Mouse (Mus musculus) lung, embryonic 15.5 days (tissue): ENCODE results near the gene Emc1. TPM values are rescaled to one million over a fixed set of nuclear protein-coding genes. Genes with fewer than 3 reads are reported as not detected.

ENCODE experiments used
- ATAC-seq: fragments of 200-750 bp; cut with Nextera tagmentation; 2 replicates; pipeline ENCODE4 v1.8.0; 2017; ENCODE audit warnings: moderate number of reproducible peaks, borderline replicate concordance; ENCODE audit not compliant: low FRiP score, low TSS enrichment; ENCODE audit errors: extremely low read depth
- H3K27ac ChIP-seq: fragments of 300-500 bp; sonication (generic); 2 replicates; pipeline ENCODE4 v1.5.1; 2015; ENCODE audit warnings: moderate library complexity, mild to moderate bottlenecking, inconsistent platforms
- H3K27me3 ChIP-seq: fragments of 300-500 bp; sonication (generic); 2 replicates; pipeline ENCODE4 v1.6.1; 2015; ENCODE audit warnings: inconsistent platforms
- H3K36me3 ChIP-seq: fragments of 300-500 bp; sonication (generic); 2 replicates; pipeline ENCODE4 v1.6.1; 2015; ENCODE audit warnings: inconsistent platforms
- H3K4me1 ChIP-seq: fragments of 300-500 bp; sonication (generic); 2 replicates; pipeline ENCODE4 v1.6.1; 2015; ENCODE audit warnings: inconsistent platforms
- H3K4me2 ChIP-seq: fragments of 300-500 bp; sonication (generic); 2 replicates; pipeline ENCODE4 v1.6.1; 2015; ENCODE audit warnings: inconsistent platforms, mild to moderate bottlenecking, moderate library complexity
- H3K4me3 ChIP-seq: fragments of 300-500 bp; sonication (generic); 2 replicates; pipeline ENCODE4 v1.5.1; 2015; ENCODE audit warnings: mild to moderate bottlenecking, inconsistent platforms
- H3K9ac ChIP-seq: fragments of 300-500 bp; sonication (generic); 2 replicates; pipeline ENCODE4 v1.6.1; 2015; ENCODE audit warnings: inconsistent platforms
- H3K9me3 ChIP-seq: fragments of 300-500 bp; sonication (generic); 2 replicates; pipeline ENCODE4 v1.6.1; 2016; ENCODE audit warnings: inconsistent platforms
- WGBS: fragments of 180-500 bp; shearing (Covaris S2); methylation state at CpG from one replicate; pipeline ENCODE4 v1.1.7; 2015; 5-methylcytosine and 5-hydroxymethylcytosine counted together
- polyA plus RNA-seq: library from polyadenylated mRNA; unstranded; fragments of >200 nt; fragmentation: Nextera tagmentation; extraction: Ambion mirVana; gene quantifications from 2 replicates; pipeline ENCODE4 v1.2.1, GENCODE M21; 2015

The Emc1 gene
- polyA plus RNA-seq, 1 experiment from 2014 or later = 33.6 TPM

- H3K4me3 ChIP-seq = no peak overlapping the region
- no peak overlapping the region for H3K27ac ChIP-seq
- H3K9me3 ChIP-seq = no peaks in the 10 kb centered on the region
- no peak for ATAC-seq
- H3K4me1 ChIP-seq = 0 out of 2 replicates have a peak, but pooled peaks cover 12% of the 10 kb centered on the region
- peaks cover 23% of the 10 kb centered on the region for H3K27me3 ChIP-seq
- H3K4me2 ChIP-seq = no peak overlapping the region
- 27% methylated on average over 7 of the region's 9 CpGs for WGBS
- no peaks in the 10 kb centered on the region for H3K36me3 ChIP-seq
- H3K9ac ChIP-seq = no peak overlapping the region
These were observed 17.6 kb upstream of the Emc1 start for GRCm38 (mm10) chr4:139334631-139335295.

GRCm38 (mm10) chr4:139335507-139335906 is 16.9 kb upstream of the Emc1 start:
- no peak overlapping the region for H3K9ac ChIP-seq
- 0 out of 2 replicates have a peak, but pooled peaks have one; percentile 13 for ATAC-seq
- no peak overlapping the region for H3K27ac ChIP-seq
- peaks cover 23% of the 10 kb centered on the region for H3K27me3 ChIP-seq
- no peak overlapping the region for H3K4me2 ChIP-seq
- no peaks in the 10 kb centered on the region for H3K36me3 ChIP-seq
- 0 out of 2 replicates have a peak, but pooled peaks cover 12% of the 10 kb centered on the region for H3K4me1 ChIP-seq
- no peak overlapping the region for H3K4me3 ChIP-seq
- 34% methylated on average over 7 of the region's 7 CpGs for WGBS
- H3K9me3 ChIP-seq = no peaks in the 10 kb centered on the region

GRCm38 (mm10) chr4:139336822-139337483 is 15.4 kb upstream of the Emc1 start:
- peak overlapping the region; percentile 19 for H3K4me3 ChIP-seq
- no peak for ATAC-seq

GRCm38 (mm10) chr4:139338145-139338544 is 14.2 kb upstream of the Emc1 start:
- Histone ChIP-seq H3K4me3 (no peak overlapping the region), H3K27me3 (peaks cover 15% of the 10 kb centered on the region), H3K9me3 (no peaks in the 10 kb centered on the region), H3K4me1 (0 out of 2 replicates have a peak, but pooled peaks cover 10% of the 10 kb centered on the region), H3K27ac (no peak overlapping the region), H3K4me2 (no peak overlapping the region), H3K9ac (no peak overlapping the region), H3K36me3 (no peaks in the 10 kb centered on the region)
- WGBS = 49% methylated on average over 33 of the region's 33 CpGs
- ATAC-seq = no peak

More at GRCm38 (mm10) chr4:139336822-139337483, 15.4 kb upstream of the Emc1 start:
- Histone ChIP-seq H3K9me3 (no peaks in the 10 kb centered on the region), H3K27me3 (peaks cover 15% of the 10 kb centered on the region), H3K9ac (no peak overlapping the region), H3K4me2 (peak overlapping the region; percentile 58), H3K27ac (no peak overlapping the region), H3K4me1 (0 out of 2 replicates have a peak, but pooled peaks cover 10% of the 10 kb centered on the region), H3K36me3 (no peaks in the 10 kb centered on the region)
- 17% methylated on average over 24 of the region's 24 CpGs for WGBS

GRCm38 (mm10) chr4:139340835-139341234 is 11.6 kb upstream of the Emc1 start:
- no peak overlapping the region for H3K9ac ChIP-seq

GRCm38 (mm10) chr4:139341556-139342233 is 10.7 kb upstream of the Emc1 start:
- H3K4me2 ChIP-seq = no peak overlapping the region
- H3K27ac ChIP-seq = no peak overlapping the region
- ATAC-seq = no peak
- 58% methylated on average over 7 of the region's 7 CpGs for WGBS
- no peak overlapping the region for H3K9ac ChIP-seq
- H3K4me1 ChIP-seq = 0 out of 2 replicates have a peak, but pooled peaks cover 3% of the 10 kb centered on the region
- no peaks in the 10 kb centered on the region for H3K9me3 ChIP-seq
- no peak overlapping the region for H3K4me3 ChIP-seq
- H3K36me3 ChIP-seq = peaks cover 10% of the 10 kb centered on the region
- peaks cover 13% of the 10 kb centered on the region for H3K27me3 ChIP-seq

More at GRCm38 (mm10) chr4:139340835-139341234, 11.6 kb upstream of the Emc1 start:
- no peaks in the 10 kb centered on the region for H3K9me3 ChIP-seq
- H3K4me2 ChIP-seq = no peak overlapping the region
- peaks cover 15% of the 10 kb centered on the region for H3K27me3 ChIP-seq
- no peak overlapping the region for H3K4me3 ChIP-seq
- H3K4me1 ChIP-seq = 0 out of 2 replicates have a peak, but pooled peaks cover 4% of the 10 kb centered on the region
- peaks cover 1% of the 10 kb centered on the region; the same call in 1 of the 2 replicates for H3K36me3 ChIP-seq
- 72% methylated on average over 4 of the region's 4 CpGs for WGBS
- ATAC-seq = no peak
- H3K27ac ChIP-seq = no peak overlapping the region

- Histone ChIP-seq H3K9me3 (no peaks in the 10 kb centered on the region), H3K4me1 (no peaks in the 10 kb centered on the region), H3K27me3 (no peaks in the 10 kb centered on the region), H3K27ac (no peak overlapping the region), H3K4me2 (no peak overlapping the region), H3K9ac (no peak overlapping the region), H3K36me3 (peaks cover 30% of the 10 kb centered on the region), H3K4me3 (no peak overlapping the region)
- no peak for ATAC-seq
- WGBS = 45% methylated on average over 5 of the region's 5 CpGs
These were observed 8.7 kb upstream of the Emc1 start for GRCm38 (mm10) chr4:139343718-139344117.

GRCm38 (mm10) chr4:139345416-139346019 is 6.9 kb upstream of the Emc1 start:
- H3K27me3 ChIP-seq = no peaks in the 10 kb centered on the region
- WGBS = 81% methylated on average over 23 of the region's 23 CpGs
- H3K27ac ChIP-seq = no peak overlapping the region
- H3K4me3 ChIP-seq = no peak overlapping the region
- H3K4me1 ChIP-seq = peaks cover 1% of the 10 kb centered on the region; the same call in 1 of the 2 replicates
- H3K4me2 ChIP-seq = no peak overlapping the region
- ATAC-seq = no peak
- H3K36me3 ChIP-seq = peaks cover 39% of the 10 kb centered on the region
- no peak overlapping the region for H3K9ac ChIP-seq
- no peaks in the 10 kb centered on the region for H3K9me3 ChIP-seq

- Histone ChIP-seq H3K4me2 (peak overlapping the region; percentile 83), H3K4me3 (peak overlapping the region; percentile 70), H3K9ac (peak overlapping the region; percentile 86), H3K27ac (peak overlapping the region; percentile 97; the same call in 1 of the 2 replicates), H3K27me3 (no peaks in the 10 kb centered on the region), H3K4me1 (peaks cover 17% of the 10 kb centered on the region), H3K9me3 (no peaks in the 10 kb centered on the region), H3K36me3 (peaks cover 46% of the 10 kb centered on the region)
- ATAC-seq = no peak
- WGBS = under 1% methylated on average over 7 of the region's 7 CpGs
These were observed 445 bp downstream of the Emc1 start for GRCm38 (mm10) chr4:139352832-139353231.

GRCm38 (mm10) chr4:139357211-139357610 is 4.8 kb downstream of the Emc1 start:
- ATAC-seq = no peak; the same call in 1 of the 2 replicates
- Histone ChIP-seq H3K36me3 (peaks cover 71% of the 10 kb centered on the region), H3K9ac (no peak overlapping the region), H3K4me3 (no peak overlapping the region), H3K9me3 (no peaks in the 10 kb centered on the region), H3K4me2 (no peak overlapping the region), H3K27ac (no peak overlapping the region), H3K27me3 (no peaks in the 10 kb centered on the region), H3K4me1 (peaks cover 4% of the 10 kb centered on the region)
- WGBS = 79% methylated on average over 3 of the region's 3 CpGs

GRCm38 (mm10) chr4:139360761-139361548 is 8.6 kb downstream of the Emc1 start:
- Histone ChIP-seq H3K9ac (no peak overlapping the region), H3K9me3 (no peaks in the 10 kb centered on the region), H3K36me3 (peaks cover 95% of the 10 kb centered on the region), H3K27ac (no peak overlapping the region), H3K4me2 (no peak overlapping the region), H3K4me3 (no peak overlapping the region), H3K27me3 (no peaks in the 10 kb centered on the region), H3K4me1 (no peaks in the 10 kb centered on the region)
- WGBS = 89% methylated on average over 11 of the region's 11 CpGs
- ATAC-seq = no peak
